ENCODE assay signal across 25 mouse cellular contexts in genomic region chr14:115580466-115581255, GRCm38 (mm10).
DNase-seq lines count a peak whose midpoint lies in the region; ATAC-seq and TF ChIP-seq lines count a peak whose summit lies in the region.
"Had no signal": no experiment of that assay in that cellular context is flagged by ENCODE, and none has a peak within 500 bp of the region (broad histone marks: within the 10 kb centered on the region; RNA-seq: fewer than 3 reads in every experiment).

No protein-coding gene starts in this region.

- H3K36me3 ChIP-seq in kidney, embryonic 15.5 days: no peaks in the 10 kb centered on the region
- H3K36me3 ChIP-seq in kidney, embryonic 14.5 days (ENCODE audit: control insufficient read depth, insufficient read depth, low read length): no peaks in the 10 kb centered on the region
- H3K36me3 ChIP-seq in kidney, postnatal 0 days (ENCODE audit: insufficient read depth, low read length): no peaks in the 10 kb centered on the region
- H3K36me3 ChIP-seq in lung, embryonic 14.5 days (ENCODE audit: insufficient read depth): no peaks in the 10 kb centered on the region
- H3K36me3 ChIP-seq in lung, embryonic 16.5 days (ENCODE audit: control insufficient read depth, insufficient read depth, low read length): no peaks in the 10 kb centered on the region
- H3K36me3 ChIP-seq: embryonic facial prominence, embryonic 10.5 days; embryonic facial prominence, embryonic 12.5 days; G1E had no signal

- no peak overlapping the region for H3K4me3 ChIP-seq in kidney, embryonic 15.5 days (replicated peaks)
- H3K4me3 ChIP-seq in kidney, embryonic 14.5 days (ENCODE audit: low read length): no peak overlapping the region
- no peak overlapping the region for H3K4me3 ChIP-seq in kidney, postnatal 0 days (replicated peaks; ENCODE audit: low read depth, low read length)
- no peak overlapping the region for H3K4me3 ChIP-seq in lung, embryonic 14.5 days (ENCODE audit: low read depth, low read length)
- H3K4me3 ChIP-seq in lung, embryonic 16.5 days (ENCODE audit: low read length): no peak overlapping the region
- H3K4me3 ChIP-seq: embryonic facial prominence, embryonic 10.5 days; embryonic facial prominence, embryonic 12.5 days; forebrain, embryonic 13.5 days had no signal

- no peaks in the 10 kb centered on the region for H3K4me1 ChIP-seq in kidney, embryonic 15.5 days
- no peaks in the 10 kb centered on the region for H3K4me1 ChIP-seq in kidney, embryonic 14.5 days (ENCODE audit: control insufficient read depth, insufficient read depth, low read length)
- H3K4me1 ChIP-seq in kidney, postnatal 0 days (replicated peaks; ENCODE audit: insufficient read depth, low read length): no peaks in the 10 kb centered on the region
- H3K4me1 ChIP-seq in lung, embryonic 14.5 days (ENCODE audit: insufficient read depth): no peaks in the 10 kb centered on the region
- no peaks in the 10 kb centered on the region; the same call in 1 of the 2 replicates for H3K4me1 ChIP-seq in lung, embryonic 16.5 days (replicated peaks; ENCODE audit: control insufficient read depth, insufficient read depth, low read length)
- H3K4me1 ChIP-seq: embryonic facial prominence, embryonic 10.5 days; embryonic facial prominence, embryonic 12.5 days; forebrain, embryonic 13.5 days had no signal

- peak; percentile 19 for DNase-seq in kidney, postnatal 0 days (ENCODE audit: low spot score)
- no peak for DNase-seq in kidney, adult 18-20 months
- peak; percentile 67 for DNase-seq in lung, embryonic 14.5 days
- DNase-seq in lung, postnatal 4 days: no peak
- no peak for DNase-seq in lung, postnatal 14 days
- DNase-seq: adrenal gland, adult 8-10 months; adrenal gland, postnatal 14 days; adrenal gland, postnatal 36 days; B cell, adult 2 months; cerebellum, adult 11-12 months; cerebellum, adult 2 months; cerebellum, adult 9-10 months; cerebellum, postnatal 10 days; cerebellum, postnatal 25 days had no signal

- no peak for TF ChIP-seq CTCF in kidney, postnatal 0 days (IDR thresholded peaks at IDR 0.05; ENCODE audit: low read depth)
- no peak for TF ChIP-seq CTCF in lung, embryonic 14.5 days (IDR thresholded peaks at IDR 0.05; ENCODE audit: low read depth)

- no peaks in the 10 kb centered on the region for H3K9me3 ChIP-seq in kidney, embryonic 15.5 days (replicated peaks)
- H3K9me3 ChIP-seq in kidney, embryonic 14.5 days (ENCODE audit: control insufficient read depth, low read length): no peaks in the 10 kb centered on the region
- H3K9me3 ChIP-seq in kidney, postnatal 0 days (replicated peaks; ENCODE audit: low read length): no peaks in the 10 kb centered on the region
- no peaks in the 10 kb centered on the region for H3K9me3 ChIP-seq in lung, embryonic 14.5 days (ENCODE audit: low read depth, low read length)
- H3K9me3 ChIP-seq in lung, embryonic 16.5 days (ENCODE audit: control insufficient read depth, low read length): no peaks in the 10 kb centered on the region
- H3K9me3 ChIP-seq: embryonic facial prominence, embryonic 12.5 days; forebrain, embryonic 13.5 days had no signal

- H3K9ac ChIP-seq in kidney, embryonic 15.5 days: no peak overlapping the region
- no peak overlapping the region for H3K9ac ChIP-seq in kidney, embryonic 14.5 days (ENCODE audit: low read depth, low read length)
- H3K9ac ChIP-seq in kidney, postnatal 0 days (ENCODE audit: low read depth, low read length): no peak overlapping the region
- H3K9ac ChIP-seq in lung, embryonic 14.5 days: no peak overlapping the region
- no peak overlapping the region for H3K9ac ChIP-seq in lung, embryonic 16.5 days (ENCODE audit: low read length)
- H3K9ac ChIP-seq: embryonic facial prominence, embryonic 12.5 days; forebrain, embryonic 13.5 days had no signal

- H3K27ac ChIP-seq in kidney, embryonic 15.5 days: no peak overlapping the region
- H3K27ac ChIP-seq in kidney, embryonic 14.5 days (ENCODE audit: low read depth, low read length): no peak overlapping the region
- H3K27ac ChIP-seq in kidney, postnatal 0 days: no peak overlapping the region
- H3K27ac ChIP-seq in lung, embryonic 14.5 days (ENCODE audit: low read depth): no peak overlapping the region
- H3K27ac ChIP-seq in lung, embryonic 16.5 days (ENCODE audit: low read length): no peak overlapping the region
- H3K27ac ChIP-seq: embryonic facial prominence, embryonic 10.5 days; embryonic facial prominence, embryonic 12.5 days; forebrain, embryonic 13.5 days had no signal

- H3K27me3 ChIP-seq in kidney, embryonic 15.5 days: no peaks in the 10 kb centered on the region
- no peaks in the 10 kb centered on the region for H3K27me3 ChIP-seq in kidney, embryonic 14.5 days (ENCODE audit: control insufficient read depth, insufficient read depth, low read length)
- no peaks in the 10 kb centered on the region for H3K27me3 ChIP-seq in kidney, postnatal 0 days (ENCODE audit: insufficient read depth, low read length)
- no peaks in the 10 kb centered on the region for H3K27me3 ChIP-seq in lung, embryonic 14.5 days (ENCODE audit: insufficient read depth, low read length)
- H3K27me3 ChIP-seq in lung, embryonic 16.5 days (ENCODE audit: control insufficient read depth, insufficient read depth, low read depth, low read length): no peaks in the 10 kb centered on the region
- H3K27me3 ChIP-seq: CH12.LX; embryonic facial prominence, embryonic 12.5 days; forebrain, embryonic 13.5 days; Patski had no signal

- 59% methylated on average over 3 of the region's 3 CpGs for WGBS in kidney, embryonic 15.5 days
- 64% methylated on average over 3 of the region's 3 CpGs for WGBS in kidney, embryonic 14.5 days
- 67% methylated on average over 3 of the region's 3 CpGs for WGBS in kidney, postnatal 0 days
- WGBS in lung, embryonic 14.5 days: 28% methylated on average over 3 of the region's 3 CpGs
- 29% methylated on average over 3 of the region's 3 CpGs for WGBS in lung, embryonic 16.5 days

- ATAC-seq in kidney, embryonic 15.5 days (replicated peaks; ENCODE audit: low FRiP score): peak; percentile 43; the same call in 1 of the 2 replicates
- no peak for ATAC-seq in kidney, embryonic 14.5 days (ENCODE audit: low FRiP score, low TSS enrichment)
- ATAC-seq in kidney, postnatal 0 days (replicated peaks; ENCODE audit: low FRiP score, low read depth): no peak
- ATAC-seq in lung, embryonic 14.5 days (ENCODE audit: insufficient read depth): peak; percentile 89
- peak; percentile 86 for ATAC-seq in lung, embryonic 16.5 days (ENCODE audit: low read depth)
- ATAC-seq: activated CD4-positive, CD25-positive, alpha-beta regulatory T cell, adult 4 months; CD4-positive, CD25-positive, alpha-beta regulatory T cell, adult 4 months; forebrain, embryonic 13.5 days; Patski had no signal

- no peak overlapping the region for H3K4me2 ChIP-seq in kidney, embryonic 15.5 days
- no peak overlapping the region for H3K4me2 ChIP-seq in kidney, embryonic 14.5 days (replicated peaks; ENCODE audit: low read depth, low read length)
- H3K4me2 ChIP-seq in kidney, postnatal 0 days (ENCODE audit: low read length): no peak overlapping the region
- no peak overlapping the region for H3K4me2 ChIP-seq in lung, embryonic 14.5 days
- H3K4me2 ChIP-seq in lung, embryonic 16.5 days (ENCODE audit: low read depth, low read length): no peak overlapping the region
- H3K4me2 ChIP-seq: embryonic facial prominence, embryonic 12.5 days; forebrain, embryonic 13.5 days had no signal

Comparison
In these comparisons a context has a peak if more than half of its experiments do, and no peak if none do; other contexts are left out.
1. ATAC-seq: peak in kidney, embryonic 15.5 days (single experiment), lung, embryonic 14.5 days (single experiment) and lung, embryonic 16.5 days (single experiment); none in kidney, embryonic 14.5 days (single experiment) and kidney, postnatal 0 days (single experiment).
2. DNase-seq: peak in kidney, postnatal 0 days (single experiment) and lung, embryonic 14.5 days (single experiment); none in kidney, adult 18-20 months (single experiment), lung, postnatal 4 days (0 of 2) and lung, postnatal 14 days (single experiment).